Mouse (Mus musculus): ENCODE measurements around the gene Gm17087. TPM values are rescaled to one million over a fixed set of nuclear protein-coding genes. Genes with fewer than 3 reads are reported as not detected.

The Gm17087 gene
- polyA plus RNA-seq, 1 experiment from 2014 or later = not detected

DNA sequence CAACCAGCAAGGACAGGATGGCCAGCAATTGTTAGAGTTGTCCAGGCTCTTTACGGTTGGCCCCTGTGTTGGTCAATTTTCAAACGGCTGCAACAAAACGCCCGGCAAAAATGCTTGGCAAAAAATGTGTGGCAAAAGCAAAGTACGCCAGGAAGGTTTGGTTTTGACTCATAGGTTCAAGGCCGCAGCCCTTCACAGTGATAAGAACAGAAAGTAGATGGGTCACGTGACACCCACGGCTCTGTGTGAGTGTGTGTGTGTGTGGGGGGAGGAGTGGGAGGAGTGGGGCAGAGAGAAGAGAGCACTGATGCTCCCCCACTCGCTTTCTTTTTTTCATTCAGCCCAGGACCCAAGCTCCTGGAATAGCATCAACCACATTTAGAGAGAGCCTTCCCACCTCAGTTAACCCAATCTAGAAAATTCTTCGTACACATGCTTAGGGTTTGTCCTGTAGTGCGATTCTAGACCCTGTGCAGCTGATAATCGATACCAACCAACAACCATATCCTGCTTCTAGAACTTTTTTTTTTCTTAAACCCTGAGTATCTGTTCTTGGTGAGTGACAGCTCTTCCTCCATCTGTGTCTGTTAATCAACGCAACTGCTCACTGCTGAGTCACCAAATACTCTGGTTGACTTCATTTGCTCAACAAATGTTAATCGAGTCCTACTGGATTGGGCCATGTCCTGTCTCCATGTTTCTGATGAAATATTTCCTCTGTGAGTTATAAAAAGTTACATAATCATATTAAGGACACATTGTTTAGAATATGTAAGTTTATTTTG is 4.5 kb downstream of the Gm17087 start:
- Histone ChIP-seq H3K9me3 (replicated peaks) (no peaks in the 10 kb centered on the region), H3K4me1 (no peaks in the 10 kb centered on the region), H3K4me3 (no peak overlapping the region), H3K9ac (no peak overlapping the region), H3K27me3 (replicated peaks) (0 out of 2 replicates have a peak, but pooled peaks cover 3% of the 10 kb centered on the region), H3K36me3 (no peaks in the 10 kb centered on the region), H3K27ac (no peak overlapping the region), H3K4me2 (no peak overlapping the region)
- ATAC-seq = no peak
- 53% methylated on average over 14 of the region's 14 CpGs for WGBS (ENCODE audit: insufficient replicate concordance)

DNA sequence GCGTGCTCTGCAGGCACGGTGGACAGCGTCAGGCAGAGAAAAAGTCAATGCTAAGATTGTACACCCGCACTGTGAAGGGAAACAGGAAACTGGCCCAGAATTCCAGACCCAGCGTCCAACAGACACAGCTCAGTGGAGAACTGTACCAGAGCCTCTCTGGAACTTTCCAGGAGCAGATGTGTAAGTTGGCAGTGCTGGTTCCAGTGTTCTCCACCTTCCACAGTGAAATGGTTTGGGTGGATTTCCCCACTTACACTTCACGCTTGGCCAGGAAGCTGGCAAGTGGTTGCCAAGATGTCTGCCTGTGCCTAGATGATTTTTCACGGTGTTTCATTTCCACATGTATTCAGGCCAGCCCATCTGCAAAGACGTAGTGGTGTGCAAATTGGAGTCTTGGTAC is 8.8 kb downstream of the Gm17087 start:
- Histone ChIP-seq H3K36me3 (no peaks in the 10 kb centered on the region), H3K27ac (no peak overlapping the region), H3K4me2 (no peak overlapping the region), H3K9ac (no peak overlapping the region), H3K9me3 (replicated peaks) (no peaks in the 10 kb centered on the region), H3K27me3 (replicated peaks) (0 out of 2 replicates have a peak, but pooled peaks cover 10% of the 10 kb centered on the region), H3K4me1 (no peaks in the 10 kb centered on the region), H3K4me3 (no peak overlapping the region)
- WGBS (ENCODE audit: insufficient replicate concordance) = 61% methylated on average over 8 of the region's 8 CpGs
- no peak for ATAC-seq

DNA sequence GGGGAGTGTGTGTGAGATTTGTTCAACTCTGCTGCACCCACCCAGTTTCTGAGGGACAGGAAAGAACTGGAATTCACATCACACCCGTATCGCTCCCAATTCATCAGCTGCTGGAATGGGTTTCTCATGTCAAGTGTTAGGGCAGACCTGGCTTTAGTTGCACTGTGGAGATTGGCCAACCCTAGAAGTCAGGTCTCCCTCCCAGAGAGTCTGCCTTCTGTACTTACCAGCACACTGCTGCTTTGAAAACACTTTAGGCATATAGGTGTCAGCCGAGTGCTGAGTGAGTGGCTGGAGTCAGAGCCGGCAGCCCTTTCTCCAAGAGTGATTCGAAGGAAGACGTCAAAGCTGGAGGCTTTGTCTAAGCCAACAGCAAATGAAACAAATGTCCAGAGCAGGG is 10.5 kb downstream of the Gm17087 start:
- WGBS (ENCODE audit: insufficient replicate concordance) = 70% methylated on average over 6 of the region's 6 CpGs
- H3K27ac ChIP-seq = no peak overlapping the region

DNA sequence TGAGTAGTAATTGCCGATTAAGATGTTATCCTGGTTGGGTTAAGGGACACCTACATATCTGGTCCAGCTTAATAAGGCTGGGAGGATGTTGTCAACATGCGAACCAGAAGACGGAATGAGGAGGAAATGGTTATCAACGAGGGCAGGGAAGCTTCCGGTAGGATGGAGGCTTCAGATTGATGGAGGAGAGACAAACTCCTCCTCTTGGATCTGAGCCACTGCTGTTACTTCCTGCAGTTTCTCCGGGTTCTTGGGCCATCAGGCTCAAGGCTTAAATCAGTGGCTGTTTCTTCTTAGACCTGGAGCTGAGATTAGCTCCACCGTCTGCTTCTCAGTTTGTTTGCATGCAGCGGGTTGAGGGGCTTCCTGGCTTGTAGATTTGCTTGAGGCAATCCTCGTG is 11.0 kb downstream of the Gm17087 start:
- H3K9me3 ChIP-seq (replicated peaks) = no peaks in the 10 kb centered on the region
- H3K4me3 ChIP-seq = no peak overlapping the region
- no peak overlapping the region for H3K27ac ChIP-seq
- no peak overlapping the region for H3K9ac ChIP-seq
- H3K4me1 ChIP-seq = no peaks in the 10 kb centered on the region
- WGBS (ENCODE audit: insufficient replicate concordance) = 58% methylated on average over 9 of the region's 9 CpGs
- ATAC-seq = no peak
- H3K27me3 ChIP-seq (replicated peaks) = peaks cover 8% of the 10 kb centered on the region; the same call in 1 of the 2 replicates
- no peaks in the 10 kb centered on the region for H3K36me3 ChIP-seq
- H3K4me2 ChIP-seq = no peak overlapping the region

More for the DNA sequence above, 10.5 kb downstream of the Gm17087 start:
- no peak overlapping the region for H3K4me2 ChIP-seq
- H3K9me3 ChIP-seq (replicated peaks) = no peaks in the 10 kb centered on the region
- H3K4me1 ChIP-seq = no peaks in the 10 kb centered on the region
- no peak overlapping the region for H3K9ac ChIP-seq
- ATAC-seq = no peak
- no peak overlapping the region for H3K4me3 ChIP-seq
- peaks cover 8% of the 10 kb centered on the region; the same call in 1 of the 2 replicates for H3K27me3 ChIP-seq (replicated peaks)
- H3K36me3 ChIP-seq = no peaks in the 10 kb centered on the region

DNA sequence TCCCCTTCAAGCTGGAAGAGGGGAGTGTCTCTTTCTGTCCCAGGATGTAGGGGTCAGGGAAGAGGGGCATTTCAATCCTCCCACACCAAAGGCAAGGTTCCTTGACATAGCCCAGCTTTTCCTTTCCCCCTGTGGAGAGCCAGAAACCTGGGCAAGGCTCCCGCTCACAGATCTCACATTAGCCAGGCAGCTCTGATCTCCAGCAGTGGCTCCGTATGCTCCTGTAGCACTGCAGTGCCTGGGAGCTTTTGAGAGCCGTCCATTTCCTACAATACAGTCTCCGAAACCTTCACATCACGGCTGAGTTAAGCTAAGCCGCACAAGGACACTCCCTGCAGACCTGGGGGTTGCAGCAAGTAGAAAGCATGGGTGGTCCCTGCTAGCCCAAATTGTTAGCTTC is 12.5 kb downstream of the Gm17087 start:
- H3K36me3 ChIP-seq = no peaks in the 10 kb centered on the region
- H3K4me3 ChIP-seq = no peak overlapping the region
- H3K9me3 ChIP-seq (replicated peaks) = no peaks in the 10 kb centered on the region
- no peak overlapping the region for H3K4me2 ChIP-seq
- 54% methylated on average over 6 of the region's 6 CpGs for WGBS (ENCODE audit: insufficient replicate concordance)
- H3K27ac ChIP-seq = no peak overlapping the region
- ATAC-seq = no peak
- H3K9ac ChIP-seq = no peak overlapping the region
- H3K27me3 ChIP-seq (replicated peaks) = peaks cover 17% of the 10 kb centered on the region; the same call in 1 of the 2 replicates
- H3K4me1 ChIP-seq = no peaks in the 10 kb centered on the region

DNA sequence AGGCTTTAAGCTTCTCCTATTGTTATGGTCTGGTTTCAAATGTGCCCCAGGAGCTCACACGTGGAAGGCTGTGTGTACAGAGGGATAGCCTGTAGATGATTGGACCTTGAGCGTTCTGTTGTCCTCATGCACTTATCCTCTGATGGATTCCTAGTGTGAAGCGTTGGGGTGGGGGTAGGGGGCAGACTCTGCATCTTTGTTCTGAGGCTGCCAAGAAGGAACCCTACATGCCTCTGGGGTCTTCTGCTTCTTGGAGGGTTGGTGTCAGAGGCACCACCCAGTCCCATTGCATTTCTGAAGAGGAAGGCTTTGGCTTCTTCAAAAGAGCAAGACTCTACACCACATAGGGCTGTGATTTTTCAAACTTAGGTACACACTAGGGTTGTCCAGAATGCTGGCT is 13.1 kb downstream of the Gm17087 start:
- WGBS (ENCODE audit: insufficient replicate concordance) = 67% methylated on average over 3 of the region's 3 CpGs
- no peaks in the 10 kb centered on the region for H3K9me3 ChIP-seq (replicated peaks)

DNA sequence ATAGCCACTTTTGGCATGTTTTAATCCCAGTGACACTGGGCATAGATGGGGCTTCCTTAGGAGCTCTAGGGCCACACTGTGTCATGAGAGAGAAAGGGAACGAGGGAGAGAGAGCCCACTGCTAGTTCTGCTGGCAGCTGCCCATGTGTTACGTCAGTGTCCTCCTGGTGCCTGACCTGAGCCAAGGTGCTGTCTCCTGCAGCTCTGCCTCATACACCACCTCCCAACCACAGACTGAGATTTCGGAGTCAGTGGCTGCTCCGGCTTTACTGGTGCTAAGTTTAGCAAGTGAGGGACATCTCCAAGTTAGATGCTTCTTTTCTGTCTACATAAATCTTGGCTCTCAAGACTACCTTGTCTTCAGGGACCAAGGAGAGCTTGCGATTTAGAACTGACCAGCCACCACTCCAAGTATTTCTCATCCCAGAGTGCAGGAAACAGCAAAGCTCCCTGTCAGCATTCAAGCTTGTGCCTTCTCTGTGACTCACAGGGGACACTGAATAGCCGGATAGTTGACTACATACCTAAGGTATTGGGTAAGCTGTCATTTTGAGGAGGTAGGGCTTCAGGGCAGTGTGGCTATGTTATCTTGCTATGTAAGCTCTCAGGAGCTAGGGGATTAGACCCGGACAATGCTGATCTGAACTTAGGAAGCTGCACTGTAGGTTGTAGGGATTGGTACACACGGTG is 14.3 kb downstream of the Gm17087 start:
- Histone ChIP-seq H3K4me1 (no peaks in the 10 kb centered on the region), H3K9me3 (replicated peaks) (no peaks in the 10 kb centered on the region), H3K36me3 (no peaks in the 10 kb centered on the region), H3K4me2 (no peak overlapping the region), H3K9ac (no peak overlapping the region), H3K4me3 (no peak overlapping the region), H3K27ac (no peak overlapping the region), H3K27me3 (replicated peaks) (peaks cover 17% of the 10 kb centered on the region; the same call in 1 of the 2 replicates)
- 61% methylated on average over 8 of the region's 8 CpGs for WGBS (ENCODE audit: insufficient replicate concordance)
- ATAC-seq = no peak

More for the DNA sequence above, 13.1 kb downstream of the Gm17087 start:
- Histone ChIP-seq H3K27ac (no peak overlapping the region), H3K27me3 (replicated peaks) (peaks cover 17% of the 10 kb centered on the region; the same call in 1 of the 2 replicates), H3K36me3 (no peaks in the 10 kb centered on the region), H3K4me1 (no peaks in the 10 kb centered on the region), H3K4me2 (no peak overlapping the region), H3K9ac (no peak overlapping the region), H3K4me3 (no peak overlapping the region)
- no peak for ATAC-seq

DNA sequence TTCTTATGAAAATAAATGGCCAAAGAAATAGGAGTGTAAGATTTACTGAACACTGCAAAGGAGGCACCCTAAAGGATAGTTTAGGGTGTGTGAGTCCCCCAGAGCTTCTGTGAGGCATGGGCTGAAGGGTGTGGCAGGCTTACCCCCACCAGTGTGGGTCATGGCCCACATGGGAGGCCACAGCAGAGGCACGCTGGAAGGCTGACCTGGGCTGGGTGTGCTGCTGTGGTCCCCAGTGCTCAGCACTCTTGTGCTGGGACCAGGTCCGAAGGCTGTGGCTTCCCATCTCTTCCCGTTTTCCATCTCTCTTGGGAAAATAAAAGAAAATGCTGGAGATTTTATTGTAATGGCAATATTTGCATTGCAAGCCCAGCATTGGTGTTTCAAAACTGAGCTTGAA is 15.1 kb downstream of the Gm17087 start:
- WGBS (ENCODE audit: insufficient replicate concordance) = 47% methylated on average over 3 of the region's 3 CpGs
- H3K9me3 ChIP-seq (replicated peaks) = no peaks in the 10 kb centered on the region
- H3K4me1 ChIP-seq = no peaks in the 10 kb centered on the region

DNA sequence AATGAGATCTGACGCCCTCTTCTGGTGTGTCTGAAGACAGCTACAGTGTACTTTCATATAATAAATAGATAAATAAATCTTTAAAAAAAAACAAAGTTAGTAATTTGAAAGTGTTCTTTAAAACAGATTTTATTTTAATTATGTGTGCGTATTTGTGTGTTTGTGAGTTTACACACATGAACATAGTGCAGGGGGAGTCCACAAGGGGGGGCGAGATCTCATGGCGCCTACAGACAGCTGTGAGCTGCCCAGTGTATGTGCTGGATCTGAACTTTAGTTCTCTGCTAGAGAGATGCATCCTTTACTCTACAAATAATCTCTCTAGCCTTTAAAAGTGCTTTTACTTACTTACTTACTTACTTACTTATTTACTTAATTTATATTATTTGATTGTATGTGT is 18.0 kb downstream of the Gm17087 start:
- Histone ChIP-seq H3K9ac (no peak overlapping the region), H3K36me3 (no peaks in the 10 kb centered on the region), H3K4me1 (no peaks in the 10 kb centered on the region), H3K4me3 (no peak overlapping the region), H3K27ac (no peak overlapping the region), H3K9me3 (replicated peaks) (no peaks in the 10 kb centered on the region), H3K4me2 (no peak overlapping the region), H3K27me3 (replicated peaks) (peaks cover 10% of the 10 kb centered on the region; the same call in 1 of the 2 replicates)
- no peak for ATAC-seq
- WGBS (ENCODE audit: insufficient replicate concordance) = 60% methylated on average over 4 of the region's 4 CpGs

More for the DNA sequence above, 15.1 kb downstream of the Gm17087 start:
- Histone ChIP-seq H3K36me3 (no peaks in the 10 kb centered on the region), H3K4me2 (no peak overlapping the region), H3K27ac (no peak overlapping the region), H3K27me3 (replicated peaks) (peaks cover 17% of the 10 kb centered on the region; the same call in 1 of the 2 replicates), H3K9ac (no peak overlapping the region), H3K4me3 (no peak overlapping the region)
- no peak for ATAC-seq

DNA sequence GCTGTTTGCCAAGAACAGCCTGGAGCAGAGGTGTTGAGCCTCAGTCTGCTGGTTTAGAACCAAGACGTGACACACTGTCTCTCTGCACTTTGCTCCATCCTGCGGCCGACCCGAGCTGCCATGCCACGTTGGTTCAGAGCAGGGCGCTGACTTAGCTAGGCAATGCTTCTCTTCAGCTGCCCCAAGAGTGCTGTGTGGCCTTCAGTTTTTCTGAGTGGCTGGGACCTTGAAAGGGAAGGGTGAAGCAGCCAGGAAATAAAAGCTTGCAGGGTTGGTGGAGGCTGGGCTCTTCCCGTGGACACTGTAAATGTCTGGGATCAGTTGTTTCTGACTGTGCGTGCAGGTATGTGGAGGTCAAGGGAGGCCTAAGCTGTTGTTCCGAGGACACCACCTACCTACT is 20.4 kb downstream of the Gm17087 start:
- Histone ChIP-seq H3K4me3 (no peak overlapping the region), H3K4me1 (no peaks in the 10 kb centered on the region), H3K27me3 (replicated peaks) (peaks cover 10% of the 10 kb centered on the region; the same call in 1 of the 2 replicates), H3K4me2 (no peak overlapping the region), H3K9me3 (replicated peaks) (no peaks in the 10 kb centered on the region), H3K27ac (no peak overlapping the region), H3K9ac (no peak overlapping the region), H3K36me3 (no peaks in the 10 kb centered on the region)
- no peak for ATAC-seq
- 74% methylated on average over 9 of the region's 9 CpGs for WGBS (ENCODE audit: insufficient replicate concordance)

DNA sequence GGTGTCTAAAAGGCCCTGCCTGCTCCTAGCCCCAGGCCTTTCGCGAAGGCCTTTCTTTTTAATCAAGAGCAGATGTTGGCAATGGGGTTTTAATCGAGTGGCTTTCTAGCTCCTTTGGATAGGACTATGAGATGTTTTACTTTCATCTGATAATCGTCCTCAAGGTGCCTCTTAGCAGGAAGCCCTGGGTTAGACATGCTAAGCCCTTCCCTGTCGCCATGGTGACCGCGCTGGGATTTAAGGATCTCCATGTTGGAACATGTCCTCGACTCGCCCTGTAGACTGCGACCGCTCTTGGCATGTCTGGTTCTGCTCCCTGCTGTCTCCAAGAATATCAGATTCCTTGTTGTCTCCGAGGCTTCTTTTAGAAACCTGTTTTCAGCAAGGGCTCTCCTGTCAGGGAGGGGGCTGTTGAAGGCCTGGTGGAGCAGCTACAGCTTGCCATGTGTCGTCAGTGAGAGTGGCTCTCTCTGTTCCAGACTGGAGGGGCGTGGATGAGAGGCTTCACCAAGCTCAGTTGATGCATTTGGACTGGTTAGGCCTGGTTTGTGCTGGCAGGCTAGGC is 24.7 kb downstream of the Gm17087 start:
- Histone ChIP-seq H3K4me3 (no peak overlapping the region), H3K27me3 (replicated peaks) (no peaks in the 10 kb centered on the region), H3K27ac (no peak overlapping the region), H3K9ac (no peak overlapping the region), H3K4me1 (no peaks in the 10 kb centered on the region), H3K36me3 (no peaks in the 10 kb centered on the region), H3K9me3 (replicated peaks) (no peaks in the 10 kb centered on the region), H3K4me2 (no peak overlapping the region)
- 69% methylated on average over 14 of the region's 14 CpGs for WGBS (ENCODE audit: insufficient replicate concordance)
- ATAC-seq = no peak

DNA sequence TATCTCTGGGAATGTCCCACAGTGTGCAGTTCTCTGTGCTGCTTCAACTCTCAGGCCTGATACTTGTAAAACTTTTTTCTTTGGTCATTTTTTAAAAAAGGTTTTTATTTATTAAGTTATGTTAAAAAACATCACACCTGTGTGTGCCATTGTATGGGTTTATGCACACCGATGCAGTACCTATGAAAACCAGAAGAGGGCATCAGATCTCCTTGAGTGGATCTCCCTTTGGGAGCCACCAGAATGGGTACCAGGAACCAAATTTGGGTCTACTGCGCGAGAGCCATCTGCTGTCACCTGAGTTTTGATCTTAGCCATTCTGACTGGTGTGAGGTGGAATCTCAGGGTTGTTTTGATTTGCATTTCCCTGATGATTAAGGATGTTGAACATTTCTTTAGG is 28.6 kb downstream of the Gm17087 start:
- Histone ChIP-seq H3K4me3 (no peak overlapping the region), H3K4me2 (no peak overlapping the region), H3K9ac (no peak overlapping the region), H3K27ac (no peak overlapping the region), H3K27me3 (replicated peaks) (no peaks in the 10 kb centered on the region), H3K4me1 (no peaks in the 10 kb centered on the region), H3K36me3 (no peaks in the 10 kb centered on the region), H3K9me3 (replicated peaks) (no peaks in the 10 kb centered on the region)
- ATAC-seq = no peak
- 41% methylated on average over 3 of the region's 3 CpGs for WGBS (ENCODE audit: insufficient replicate concordance)
